Mouse (Mus musculus) erythroblast, embryonic 14.5 days (primary cell): ENCODE measurements around the gene Olfr370. TPM values are rescaled to one million over a fixed set of nuclear protein-coding genes. Genes with fewer than 3 reads are reported as not detected.
A peak's percentile ranks its signal among the peaks of the same experiment; 100 is the strongest.
"Not testable (repeated sequence)": the region's sequence is repeated elsewhere in the genome, so short reads cannot be mapped to it uniquely, and the experiment has no call there.

Source experiments
- H3K27me3 ChIP-seq: 2 replicates; pipeline ENCODE4 v1.6.1; 2012; ENCODE audit warnings: inconsistent platforms; ENCODE audit not compliant: control insufficient read depth
- H3K36me3 ChIP-seq: 2 replicates; pipeline ENCODE4 v1.6.1; 2012; ENCODE audit warnings: mild to moderate bottlenecking, inconsistent platforms; ENCODE audit not compliant: control insufficient read depth
- H3K4me1 ChIP-seq: 2 replicates; pipeline ENCODE4 v1.6.1; 2012; ENCODE audit warnings: inconsistent platforms; ENCODE audit not compliant: control insufficient read depth
- H3K4me3 ChIP-seq: replicated peaks from 2 replicates; pipeline ENCODE3; 2012; ENCODE audit warnings: moderate library complexity, mild to moderate bottlenecking, inconsistent platforms
- H3K9me3 ChIP-seq: 2 replicates; pipeline ENCODE4 v1.6.1; 2012; ENCODE audit warnings: low read length, inconsistent platforms, mixed read lengths; ENCODE audit not compliant: control insufficient read depth
- GATA1 ChIP-seq: IDR thresholded peaks from 2 replicates; pipeline ENCODE4 v1.6.1; 2012; ENCODE audit warnings: low read length, inconsistent platforms, mixed read lengths
- TAL1 ChIP-seq: IDR thresholded peaks from 3 replicates; pipeline ENCODE4 v1.6.1; 2012; ENCODE audit warnings: low read length, inconsistent platforms, mixed read lengths
- polyA plus RNA-seq: library from polyadenylated mRNA; stranded (reverse); fragments of >175 nt; gene quantifications from 2 replicates; pipeline ENCODE4 v1.2.3, GENCODE M21; 2012

Olfr370 gene
- polyA plus RNA-seq: not detected in 2 replicates

DNA sequence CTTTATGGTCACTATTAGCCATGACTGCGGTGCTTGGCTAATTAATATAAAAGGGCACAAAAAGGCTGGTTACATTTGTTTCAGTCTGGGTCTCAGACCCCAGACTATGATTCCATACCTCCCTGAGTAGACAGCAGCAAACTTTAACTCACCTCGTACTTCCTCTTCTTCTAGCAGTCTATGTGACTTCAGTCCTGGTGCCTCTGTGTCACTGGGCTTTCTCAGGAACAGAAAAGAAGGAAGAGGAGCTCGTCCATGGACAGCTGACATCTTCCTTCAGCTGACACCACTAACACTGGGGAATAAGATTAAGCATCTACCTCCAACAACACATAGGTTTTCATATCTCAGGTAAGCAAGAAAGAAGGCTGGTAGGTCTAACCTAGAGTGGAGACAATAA is at the start of gene Olfr370:
Olfr370 (plus strand) TSS at position 45 of the 400 bp plus-strand sequence.
- TF ChIP-seq GATA1 (no peak), TAL1 (no peak)
- no peaks in the 10 kb centered on the region for H3K27me3 ChIP-seq

DNA sequence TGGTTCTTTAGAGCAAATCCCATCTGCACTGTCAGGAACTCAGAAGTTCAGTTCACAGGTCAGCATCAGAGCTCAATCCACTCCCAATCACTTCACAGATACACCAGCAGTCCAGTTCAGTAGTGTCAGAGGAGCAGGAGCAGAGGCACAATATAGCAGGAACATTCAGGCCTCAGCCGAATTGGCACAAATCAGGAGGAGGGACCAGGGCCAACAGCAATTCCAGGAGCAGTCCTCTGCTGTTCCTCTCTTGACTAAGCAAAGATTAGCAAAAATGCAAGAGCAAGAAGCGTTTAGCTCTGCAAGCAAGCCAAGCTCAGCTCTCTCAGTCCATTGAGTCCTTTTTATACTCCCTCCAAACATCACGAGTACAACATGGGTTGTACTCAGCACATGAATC is 23.9 kb upstream of the Olfr370 start:
- H3K4me1 ChIP-seq: no peaks in the 10 kb centered on the region

More for the DNA sequence above, at the start of gene Olfr370:
- Histone ChIP-seq H3K36me3 (no peaks in the 10 kb centered on the region), H3K9me3 (no peaks in the 10 kb centered on the region), H3K4me3 (no peak within 1 kb of the TSS), H3K4me1 (no peaks in the 10 kb centered on the region)

DNA sequence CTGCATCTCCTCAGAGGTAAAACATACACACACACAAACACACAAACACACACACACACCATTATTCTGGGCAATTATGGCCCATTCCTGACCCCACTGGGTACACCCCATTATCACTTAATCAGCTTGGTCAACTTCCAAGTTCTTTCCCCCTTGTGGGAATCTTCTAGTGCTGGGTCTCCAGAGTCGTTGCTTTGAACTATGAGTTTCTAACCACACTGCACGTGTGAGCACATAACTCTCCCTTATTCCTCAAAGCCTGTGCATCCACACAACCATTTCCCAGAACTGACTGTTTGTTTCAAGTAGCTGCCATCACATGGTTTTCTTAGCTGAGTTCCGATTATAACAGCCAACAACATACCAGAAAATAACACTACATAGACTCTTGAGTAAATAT is 15.1 kb upstream of the Olfr370 start:
- Histone ChIP-seq H3K27me3 (no peaks in the 10 kb centered on the region), H3K4me1 (no peaks in the 10 kb centered on the region), H3K36me3 (no peaks in the 10 kb centered on the region), H3K4me3 (no peak overlapping the region), H3K9me3 (no peaks in the 10 kb centered on the region)
- TF ChIP-seq TAL1: no peak

More for the DNA sequence above, 23.9 kb upstream of the Olfr370 start:
- H3K27me3 ChIP-seq: no peaks in the 10 kb centered on the region
- no peaks in the 10 kb centered on the region; the same call in 1 of the 2 replicates for H3K9me3 ChIP-seq
- H3K4me3 ChIP-seq: no peak overlapping the region
- H3K36me3 ChIP-seq: no peaks in the 10 kb centered on the region
- no peak for TF ChIP-seq GATA1
- TF ChIP-seq TAL1: no peak

DNA sequence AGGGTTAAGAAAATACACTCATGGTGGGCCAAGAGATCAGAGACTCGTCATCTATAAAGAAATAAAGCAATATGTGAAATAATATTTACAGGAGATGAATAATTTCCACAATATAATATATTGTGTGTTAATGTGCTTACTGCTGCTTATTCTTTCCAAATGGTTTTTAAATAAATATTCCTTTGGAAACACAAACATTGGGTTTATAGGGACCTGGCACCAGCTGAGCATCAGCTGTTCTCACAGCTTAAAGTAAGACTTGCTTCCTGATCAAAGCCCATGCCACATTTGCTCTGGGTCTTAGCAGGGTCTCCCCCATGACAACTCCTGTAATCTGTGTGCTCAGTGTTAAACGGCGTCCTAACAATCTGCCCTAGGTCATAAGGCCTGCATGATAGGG is 14.7 kb upstream of the Olfr370 start:
- not testable (repeated sequence) for H3K4me3 ChIP-seq, H3K9me3 ChIP-seq

DNA sequence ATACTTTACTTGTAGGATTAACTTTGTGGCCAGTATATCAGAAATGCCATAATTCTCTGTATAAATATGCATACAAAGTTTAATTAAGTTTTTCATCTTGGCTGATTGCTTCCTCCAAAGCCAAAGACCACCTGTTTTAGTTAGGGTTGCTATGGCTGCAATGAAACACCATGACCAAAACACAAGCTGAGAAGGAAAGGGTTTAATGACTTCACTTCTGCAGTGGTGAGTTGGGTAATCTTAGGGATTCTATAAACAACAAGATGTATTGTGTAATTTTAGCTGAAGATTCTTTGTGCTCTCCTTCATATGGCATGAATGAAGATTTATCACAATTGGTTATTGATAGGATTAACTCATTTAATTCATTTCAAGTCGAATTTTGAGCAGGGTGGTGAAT is 14.3 kb upstream of the Olfr370 start:
- H3K4me1 ChIP-seq: no peaks in the 10 kb centered on the region
- no peaks in the 10 kb centered on the region for H3K9me3 ChIP-seq
- H3K36me3 ChIP-seq: no peaks in the 10 kb centered on the region
- H3K27me3 ChIP-seq: no peaks in the 10 kb centered on the region
- no peak overlapping the region for H3K4me3 ChIP-seq
- TF ChIP-seq GATA1 (no peak), TAL1 (no peak)

More for the DNA sequence above, 14.7 kb upstream of the Olfr370 start:
- not testable (repeated sequence) for H3K27me3 ChIP-seq, H3K4me1 ChIP-seq, H3K36me3 ChIP-seq

DNA sequence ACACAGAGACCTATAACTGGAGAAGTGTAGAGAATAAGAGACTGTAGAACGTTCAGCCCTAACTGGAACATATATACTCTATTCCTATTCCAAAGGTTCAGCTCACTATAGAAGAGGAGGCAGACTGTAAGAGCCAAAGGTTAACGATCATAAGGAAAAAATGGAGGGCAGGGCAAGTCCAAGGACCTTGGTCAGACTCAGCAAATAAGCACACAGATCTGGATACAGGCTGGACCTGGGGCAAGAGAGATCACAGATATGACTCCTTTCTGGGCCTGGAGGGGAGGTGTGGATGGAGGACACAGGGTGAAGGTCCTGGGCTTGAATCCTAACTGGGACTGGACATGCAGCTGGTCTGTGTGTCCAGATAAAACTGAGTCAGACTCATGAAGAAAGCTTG is 778 bp upstream of the Olfr370 start:
- TF ChIP-seq GATA1 (no peak), TAL1 (no peak)
- H3K4me3 ChIP-seq: no peak overlapping the region
- no peaks in the 10 kb centered on the region for H3K27me3 ChIP-seq
- no peaks in the 10 kb centered on the region for H3K9me3 ChIP-seq
- no peaks in the 10 kb centered on the region for H3K36me3 ChIP-seq
- H3K4me1 ChIP-seq: no peaks in the 10 kb centered on the region

DNA sequence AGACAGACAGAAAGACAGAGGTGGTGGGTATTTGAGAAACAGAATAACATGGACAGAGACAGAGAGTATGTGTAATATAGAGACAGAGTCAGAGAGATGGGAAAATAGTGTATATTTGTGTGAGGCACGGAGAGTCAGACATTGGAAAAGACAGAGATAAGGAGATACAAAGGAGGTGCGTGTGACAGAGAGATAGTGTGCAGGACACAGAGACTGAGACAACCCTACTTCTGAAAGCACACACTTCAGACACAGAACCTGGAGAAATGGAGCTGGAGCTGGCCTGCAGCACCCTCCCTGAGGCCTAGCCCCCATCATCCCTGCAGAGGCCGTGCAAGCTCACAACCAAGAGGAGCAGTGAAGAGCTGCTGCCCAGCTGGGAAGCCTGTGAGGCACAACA is 27.1 kb downstream of the Olfr370 start:
- H3K4me3 ChIP-seq: no peak overlapping the region
- TF ChIP-seq TAL1 (no peak), GATA1 (no peak)
- H3K9me3 ChIP-seq: no peaks in the 10 kb centered on the region
- H3K4me1 ChIP-seq: peaks cover 18% of the 10 kb centered on the region
- no peaks in the 10 kb centered on the region for H3K36me3 ChIP-seq
- H3K27me3 ChIP-seq: no peaks in the 10 kb centered on the region

DNA sequence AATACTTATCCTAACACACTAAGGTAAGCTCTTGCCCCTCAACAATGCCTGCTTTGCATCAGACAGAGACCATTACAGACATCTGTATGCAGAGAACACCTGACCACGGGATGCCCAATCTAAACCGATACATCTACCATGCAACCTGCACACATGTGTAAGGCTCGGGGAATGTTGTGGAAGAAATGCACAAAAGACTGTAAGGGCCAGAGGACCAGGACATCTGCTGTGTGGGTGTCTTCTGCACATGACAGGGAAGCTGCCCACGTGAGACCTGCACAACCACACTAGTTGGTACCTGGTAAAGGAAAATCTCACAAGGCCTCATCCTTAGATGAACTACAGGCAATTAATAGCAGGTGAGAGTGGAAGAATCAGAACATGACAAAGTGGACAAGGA is 27.7 kb downstream of the Olfr370 start:
- Histone ChIP-seq H3K27me3 (no peaks in the 10 kb centered on the region), H3K36me3 (peaks cover 2% of the 10 kb centered on the region), H3K4me3 (no peak overlapping the region), H3K9me3 (no peaks in the 10 kb centered on the region), H3K4me1 (peaks cover 24% of the 10 kb centered on the region)
- no peak for TF ChIP-seq GATA1
- no peak for TF ChIP-seq TAL1

DNA sequence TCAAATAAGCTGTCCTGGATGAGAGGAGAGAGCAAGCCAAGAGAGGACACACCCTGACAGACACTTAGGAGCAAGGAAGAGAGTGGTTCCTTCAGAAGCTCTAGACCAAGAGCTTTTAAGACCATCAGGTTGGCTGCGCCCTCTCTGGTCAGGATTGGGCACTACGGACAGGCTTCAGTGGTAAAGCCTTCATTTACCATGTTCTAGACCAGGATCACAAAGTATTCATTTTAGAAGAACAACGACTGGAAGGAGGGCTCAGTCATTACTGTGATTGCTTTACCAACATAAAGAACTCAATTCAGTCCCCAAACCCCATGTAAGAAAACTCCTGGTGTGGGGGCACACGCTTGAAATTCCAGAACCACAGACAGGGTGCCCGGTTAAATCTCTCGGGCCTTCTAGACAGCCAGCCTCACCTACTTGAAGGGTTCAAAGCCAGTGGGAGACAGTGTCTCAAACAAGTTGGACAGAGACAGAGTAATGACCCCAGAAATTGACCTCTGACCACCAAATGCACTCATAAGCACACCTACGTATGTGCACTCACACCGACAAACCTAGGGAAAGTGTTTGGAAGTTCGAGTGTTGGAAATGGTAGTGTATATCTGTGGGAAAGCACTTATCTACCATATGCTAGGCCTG is 30.3 kb downstream of the Olfr370 start:
- TF ChIP-seq GATA1 (no peak), TAL1 (no peak)
- no peaks in the 10 kb centered on the region for H3K27me3 ChIP-seq
- H3K4me3 ChIP-seq: peak overlapping the region; percentile 98
- H3K9me3 ChIP-seq: no peaks in the 10 kb centered on the region
- peaks cover 20% of the 10 kb centered on the region for H3K36me3 ChIP-seq
- H3K4me1 ChIP-seq: peaks cover 34% of the 10 kb centered on the region
